Mouse (Mus musculus) CD4-positive, CD25-positive, alpha-beta regulatory T cell, adult 2 months (primary cell): Measurements from ENCODE around the gene Scamp3.
"Not testable (repeated sequence)": the region's sequence is repeated elsewhere in the genome, so short reads cannot be mapped to it uniquely, and the experiment has no call there.

Experiments used
- DNase-seq: peaks from one replicate; pipeline ENCODE4 v3.0.0-alpha.2; 2012; ENCODE audit warnings: low read depth, low spot score

Gene Scamp3

DNA sequence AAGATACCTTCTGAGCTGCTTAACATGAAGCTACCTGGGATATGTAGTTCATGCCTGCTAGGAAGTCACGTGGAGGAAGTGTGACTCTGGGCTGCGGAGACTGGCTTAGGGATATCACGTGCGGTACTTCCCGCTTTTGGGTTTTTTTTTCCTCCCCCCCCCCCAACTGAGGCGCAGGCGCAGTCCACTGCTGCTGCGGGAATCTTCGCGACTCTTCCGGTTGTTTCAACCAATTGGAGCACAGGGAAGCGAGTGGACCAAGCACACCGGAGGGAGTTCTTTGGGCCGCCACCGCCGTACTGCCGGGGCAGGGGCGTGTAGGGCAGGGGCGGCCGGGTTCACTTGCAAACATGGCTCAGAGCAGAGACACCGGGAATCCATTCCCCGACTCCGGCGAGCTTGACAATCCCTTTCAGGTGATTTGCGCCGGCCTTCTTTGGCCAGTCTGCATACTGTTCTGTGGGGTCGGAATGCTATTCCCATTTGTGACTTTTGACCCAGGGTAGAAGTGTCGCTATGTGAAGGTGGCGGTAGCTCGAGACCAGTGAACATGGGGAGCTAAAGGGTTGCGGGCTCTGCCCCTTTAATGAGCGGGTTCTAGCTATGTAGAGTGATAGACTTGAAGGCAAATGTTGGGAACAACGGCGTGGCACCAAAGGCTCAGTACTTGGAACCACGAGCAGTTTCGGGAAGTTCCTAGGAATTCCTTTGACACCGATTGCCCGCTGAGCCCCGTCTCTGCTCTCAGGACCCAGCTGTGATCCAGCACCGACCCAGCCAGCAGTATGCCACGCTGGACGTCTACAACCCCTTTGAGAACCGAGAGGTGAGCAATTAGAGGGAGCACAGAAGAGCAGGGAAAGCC is at the start of gene Scamp3:
Gene Scamp3 (plus strand): TSS at position 232 of the 865 bp plus-strand sequence.
- DNase-seq, result peak; percentile 96

DNA sequence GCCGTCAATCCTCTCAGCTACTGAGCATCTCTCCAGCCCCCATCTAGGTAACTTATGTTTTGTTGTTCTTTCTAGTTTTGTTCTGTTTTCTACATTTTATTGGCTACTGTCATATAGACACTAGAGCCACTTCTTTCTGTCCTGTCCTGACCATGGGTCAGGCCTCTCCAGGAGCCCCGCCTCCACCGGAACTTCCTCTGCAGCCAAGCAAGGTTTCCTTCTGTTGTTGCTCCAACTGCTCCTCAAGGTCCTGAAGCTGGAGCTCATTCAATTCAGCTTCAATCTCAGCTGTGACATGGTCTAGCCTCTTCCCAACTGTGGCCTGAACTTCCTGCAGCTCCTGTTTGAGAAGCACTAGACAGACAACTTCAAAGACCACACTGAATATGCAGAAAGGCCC is 47.4 kb upstream of the Scamp3 start:
- DNase-seq, result no peak

DNA sequence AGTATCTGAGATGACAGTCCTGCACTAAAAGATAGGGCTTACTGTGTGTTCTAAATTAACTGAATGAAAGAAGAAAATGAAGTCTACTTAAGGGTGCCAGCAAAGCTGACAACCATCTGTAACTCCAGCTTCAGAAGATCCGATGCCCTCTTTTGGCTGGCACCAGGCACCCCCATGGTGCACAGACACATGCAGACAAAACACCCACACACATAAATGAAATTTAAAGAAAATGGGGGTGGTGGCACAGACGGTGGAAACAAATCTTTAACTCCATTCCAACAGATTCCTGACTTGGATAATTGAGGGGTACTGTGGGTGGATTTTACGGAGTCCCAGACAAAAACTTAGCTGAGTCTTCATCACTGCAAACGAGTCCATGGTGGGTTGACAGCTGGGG is 45.5 kb upstream of the Scamp3 start:
- DNase-seq, result no peak

DNA sequence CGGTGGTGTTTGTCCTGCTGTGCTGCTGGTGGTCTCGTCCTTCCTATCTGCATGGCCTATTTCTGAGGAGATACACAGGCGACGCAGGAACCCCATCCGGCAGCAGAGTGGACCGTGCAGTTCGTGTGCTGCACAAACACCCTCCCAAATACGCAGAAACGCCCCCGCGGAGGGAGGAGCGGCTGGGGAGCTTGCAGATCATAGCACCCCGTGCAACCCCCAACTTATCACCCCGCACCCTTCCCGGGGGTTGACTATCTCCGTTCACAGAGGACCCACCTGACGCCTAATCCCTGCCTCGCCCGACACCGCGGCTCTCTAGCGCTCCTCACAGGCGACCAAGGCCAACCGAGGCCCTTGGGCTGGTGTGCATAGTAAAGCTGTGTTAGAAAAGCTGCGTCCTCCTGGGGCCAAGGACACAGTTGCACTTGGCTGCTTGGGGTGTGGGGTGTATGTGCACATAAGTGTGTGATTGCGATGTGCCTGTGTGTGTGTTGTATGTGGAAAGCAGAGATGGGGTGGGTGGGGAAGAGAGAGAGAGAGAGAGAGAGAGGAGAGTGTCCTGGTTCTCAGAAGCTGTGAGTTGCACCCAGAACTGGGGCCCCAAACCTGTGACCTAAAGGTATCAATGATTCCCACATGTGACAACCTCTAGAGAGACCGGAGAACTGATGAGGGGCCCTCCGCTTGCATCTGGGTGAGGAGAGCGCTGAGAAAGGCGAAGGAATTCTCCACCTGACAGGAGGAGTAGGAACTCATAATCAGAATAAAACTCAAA is 44.8 kb upstream of the Scamp3 start:
- DNase-seq, result peak; percentile 57

DNA sequence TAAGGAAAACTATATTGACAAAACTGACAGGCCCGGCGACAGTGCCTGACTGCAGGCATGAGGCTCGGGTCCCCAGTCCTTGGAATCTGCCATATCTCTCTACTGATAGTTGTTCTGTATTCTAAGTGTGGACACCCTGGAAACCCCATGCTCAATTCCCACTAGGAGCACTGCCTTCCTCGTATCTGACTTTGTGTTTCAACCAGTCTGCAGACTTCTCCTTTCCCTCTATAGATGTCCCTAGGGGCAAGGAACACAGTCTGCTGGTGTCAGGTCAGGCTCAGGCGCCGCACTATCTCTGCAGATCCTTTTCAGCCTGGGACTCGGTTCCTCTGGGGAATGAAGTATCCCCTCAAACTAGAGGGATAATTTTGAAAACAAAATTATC is 44.2 kb upstream of the Scamp3 start:
- no peak for DNase-seq

DNA sequence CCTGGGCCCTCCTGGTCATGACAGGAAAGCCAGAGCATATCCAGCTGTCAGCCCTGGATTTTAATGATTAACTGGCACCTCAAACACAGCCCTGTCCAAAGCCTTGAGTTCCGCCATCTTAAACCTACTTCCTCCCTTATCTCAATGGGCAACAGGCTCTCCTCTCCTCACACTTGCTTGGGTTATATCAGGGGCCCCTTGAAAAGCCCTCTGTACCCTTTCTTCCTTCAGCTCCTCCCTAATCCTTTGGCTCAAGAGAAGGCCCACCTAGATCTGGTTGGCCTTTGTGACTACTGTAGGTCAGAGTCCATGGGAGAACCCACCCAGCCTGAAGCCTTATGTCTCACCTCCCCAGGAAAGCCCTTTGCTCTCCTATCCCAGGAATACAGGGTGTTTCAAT is 43.5 kb upstream of the Scamp3 start:
- DNase-seq, result no peak

DNA sequence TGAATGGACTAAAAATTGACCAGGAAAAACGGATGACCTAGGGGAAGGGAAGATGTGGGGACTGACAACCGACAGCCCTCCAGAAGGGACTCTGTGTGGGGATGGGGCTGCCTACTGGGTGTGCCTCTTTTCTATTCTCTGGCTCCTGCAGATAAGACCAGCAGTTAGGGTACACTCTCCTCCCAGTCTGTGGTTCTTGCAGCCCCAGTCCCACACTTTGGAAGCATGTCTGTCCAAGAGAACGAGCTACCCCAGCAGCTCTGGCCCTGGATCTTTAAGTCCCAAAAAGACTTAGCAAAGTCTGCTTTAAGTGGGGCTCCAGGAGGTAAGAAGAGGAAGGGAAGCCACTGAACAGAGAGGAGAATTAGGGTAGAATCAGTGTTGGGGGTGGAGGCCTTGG is 41.3 kb upstream of the Scamp3 start, which contains the start of gene Pklr:
Gene Pklr (plus strand): TSS at position 185 of the 400 bp plus-strand sequence.
- DNase-seq, result no peak

GRCm38 (mm10) chr3:89136365-89136764 is 40.9 kb upstream of the Scamp3 start:
- peak; percentile 22 for DNase-seq

DNA sequence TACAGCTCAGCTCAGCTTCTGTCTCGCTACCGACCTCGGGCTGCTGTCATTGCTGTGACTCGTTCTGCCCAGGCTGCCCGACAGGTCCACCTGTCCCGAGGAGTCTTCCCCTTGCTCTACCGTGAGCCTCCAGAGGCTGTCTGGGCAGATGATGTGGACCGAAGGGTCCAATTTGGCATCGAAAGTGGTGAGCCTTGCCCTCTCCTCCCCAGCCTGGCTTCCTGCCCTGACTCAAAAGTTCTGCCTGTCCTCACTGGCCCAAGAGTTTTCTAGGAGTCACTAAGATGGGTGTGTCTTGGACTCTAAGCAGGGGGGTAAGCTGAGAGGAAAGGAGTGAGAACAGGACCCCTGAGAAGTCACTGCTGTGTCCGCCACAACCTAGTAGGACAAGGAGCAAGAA is 32.5 kb upstream of the Scamp3 start:
- no peak for DNase-seq

GRCm38 (mm10) chr3:89145566-89145965 is 31.7 kb upstream of the Scamp3 start:
- DNase-seq, result no peak

GRCm38 (mm10) chr3:89147101-89147978 is 29.9 kb upstream of the Scamp3 start:
- no peak for DNase-seq

DNA sequence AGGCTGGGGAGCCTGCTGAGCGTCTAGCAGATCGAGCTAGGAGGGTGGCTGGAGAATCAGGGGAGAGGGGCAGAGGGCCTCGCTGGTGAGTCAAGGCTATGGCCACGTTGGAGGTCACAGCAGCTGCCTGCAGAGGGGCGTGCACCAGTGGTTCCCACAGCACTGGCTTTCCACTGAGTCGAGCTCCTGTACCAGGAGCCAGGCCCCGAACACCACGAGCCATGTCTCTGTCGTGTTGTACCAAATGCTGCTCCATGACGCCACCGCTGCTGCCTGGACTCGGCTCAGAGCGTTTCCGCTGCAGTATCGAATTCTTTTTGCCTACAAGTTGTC is 29.3 kb upstream of the Scamp3 start:
- DNase-seq, result no peak

DNA sequence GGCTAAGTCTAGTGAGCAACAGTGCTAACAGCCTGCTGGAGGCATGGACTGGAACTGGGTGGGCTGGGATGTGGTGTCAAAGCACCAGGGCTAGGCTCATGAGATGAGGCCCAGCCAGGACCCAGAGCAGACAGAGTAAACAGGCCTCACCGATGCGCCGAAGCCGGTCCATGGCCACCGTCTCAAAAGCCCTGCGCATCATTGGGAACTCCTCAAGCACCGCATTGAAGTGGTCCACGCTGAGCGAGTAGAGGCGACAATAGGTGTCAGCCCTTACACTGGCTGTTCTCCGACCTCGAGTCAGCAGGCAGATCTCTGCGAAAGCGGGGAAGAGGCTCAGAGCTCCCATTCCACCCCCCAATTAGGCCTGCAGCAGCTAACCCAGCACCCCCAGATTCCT is 28.7 kb upstream of the Scamp3 start:
- DNase-seq, result no peak

DNA sequence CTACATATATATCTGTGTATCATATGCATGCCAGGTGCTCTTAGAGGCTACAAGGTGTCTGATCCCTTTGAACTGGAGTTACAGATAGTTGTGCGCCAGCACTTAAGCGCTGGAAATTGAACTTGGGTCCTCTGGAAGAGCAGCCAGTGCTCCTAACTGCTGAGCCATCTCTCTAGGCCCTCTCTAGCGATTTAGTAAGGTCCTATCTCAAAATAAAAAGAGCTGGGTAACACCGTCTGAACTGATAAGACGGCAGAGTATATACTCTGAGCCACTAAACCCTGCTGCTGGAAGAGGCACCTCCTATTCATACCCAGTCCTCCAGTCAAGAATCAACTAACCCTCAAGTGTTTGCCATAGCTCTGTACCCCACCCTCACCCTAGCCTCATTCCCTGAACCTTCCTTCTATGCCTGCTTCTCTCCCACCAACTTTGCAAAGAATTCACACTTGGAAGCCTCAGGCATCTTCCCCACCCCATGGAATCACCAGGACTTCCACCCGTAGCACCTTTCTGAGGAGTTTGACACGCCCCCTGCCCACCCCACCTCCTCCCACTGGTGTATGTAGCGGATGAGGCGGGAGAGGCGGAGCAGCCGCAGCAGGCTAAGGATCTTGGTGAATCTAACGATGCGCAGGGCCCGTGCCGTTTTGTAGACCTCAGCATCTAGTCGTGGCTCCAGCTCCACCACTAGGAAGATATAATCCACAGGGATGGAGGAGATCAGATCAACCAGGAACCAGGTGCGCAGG is 25.0 kb upstream of the Scamp3 start:
- no peak for DNase-seq

- no peak for DNase-seq
These were observed 20.3 kb upstream of the Scamp3 start for GRCm38 (mm10) chr3:89156951-89157350.

DNA sequence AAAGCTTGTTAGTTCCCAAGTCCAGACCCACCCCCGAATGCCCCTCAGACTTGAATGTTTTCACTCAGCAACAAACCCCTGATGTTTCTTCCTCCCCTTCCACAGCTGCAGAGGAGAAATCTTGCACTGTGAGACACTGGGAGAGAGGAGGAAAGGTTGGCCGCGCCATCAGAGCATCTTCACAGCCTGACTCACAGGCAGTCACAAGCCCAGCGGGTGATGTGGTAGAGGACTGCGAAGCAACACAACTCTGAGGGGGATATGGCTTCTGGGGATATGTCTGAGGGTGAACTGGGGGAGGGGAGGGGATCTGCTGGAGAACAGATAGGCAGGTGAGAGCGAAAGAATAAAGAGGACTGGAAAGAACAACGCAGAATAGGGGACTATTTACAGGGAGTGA is 18.6 kb upstream of the Scamp3 start:
- peak; percentile 12 for DNase-seq

DNA sequence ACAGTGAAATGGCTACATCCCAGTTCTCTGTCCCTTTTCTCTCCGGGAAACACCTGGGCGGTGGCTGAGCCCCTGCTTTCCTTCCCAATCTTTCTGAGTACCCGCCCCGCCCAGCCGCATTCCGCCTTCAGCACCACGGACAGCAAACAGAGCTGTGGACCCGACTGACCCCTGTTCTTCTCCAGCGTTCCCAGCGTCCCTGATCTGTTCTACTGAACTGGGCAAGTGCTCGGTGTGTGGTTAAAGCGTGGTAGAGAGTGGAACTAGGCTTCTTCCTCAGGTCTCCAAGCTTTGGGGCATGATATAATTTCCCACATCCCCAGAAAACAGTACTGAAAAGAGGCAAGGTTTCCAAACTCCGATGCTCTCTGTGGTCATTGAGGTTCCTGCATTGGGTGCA is 18.1 kb upstream of the Scamp3 start:
- DNase-seq, result peak; percentile 40

DNA sequence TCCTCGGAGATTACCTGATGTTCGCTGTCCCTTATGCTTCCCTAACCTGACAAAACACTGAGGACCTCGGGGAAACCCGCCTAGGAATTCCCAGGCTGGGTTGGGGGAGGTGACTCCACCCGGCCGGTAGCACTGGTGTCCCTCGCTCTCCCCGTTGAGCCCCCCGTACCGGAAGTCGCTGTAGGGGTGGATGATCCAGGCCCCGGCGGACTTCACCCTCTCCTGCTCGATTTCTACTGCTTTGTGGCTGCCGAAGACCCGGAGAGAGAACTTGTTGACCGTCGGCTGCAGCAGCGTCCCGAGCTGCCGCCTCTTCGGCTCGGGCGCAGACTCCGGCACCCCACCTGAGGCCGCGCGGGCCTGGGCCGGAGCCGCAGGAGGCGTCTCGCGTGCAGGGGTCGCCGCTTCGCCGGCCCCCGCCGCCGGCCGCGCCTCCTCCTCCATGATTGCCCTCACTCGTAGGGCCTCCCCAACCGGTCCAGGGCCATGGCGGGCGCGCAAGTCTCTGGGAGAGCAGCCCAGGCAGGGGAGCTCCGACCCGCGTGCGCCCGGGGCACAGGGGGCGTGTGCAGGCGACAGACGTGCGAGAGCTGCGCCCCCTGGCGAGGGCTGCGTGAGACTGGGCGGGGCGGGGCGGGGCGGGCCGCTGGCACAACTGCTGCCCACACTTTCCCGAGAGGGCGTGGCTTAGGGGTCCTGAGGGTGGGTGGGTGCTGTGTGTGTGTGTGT is 17.5 kb upstream of the Scamp3 start, which contains the start of gene Hcn3:
Gene Hcn3 (minus strand): TSS at position 581 of the 729 bp plus-strand sequence.
- DNase-seq, result peak; percentile 95

DNA sequence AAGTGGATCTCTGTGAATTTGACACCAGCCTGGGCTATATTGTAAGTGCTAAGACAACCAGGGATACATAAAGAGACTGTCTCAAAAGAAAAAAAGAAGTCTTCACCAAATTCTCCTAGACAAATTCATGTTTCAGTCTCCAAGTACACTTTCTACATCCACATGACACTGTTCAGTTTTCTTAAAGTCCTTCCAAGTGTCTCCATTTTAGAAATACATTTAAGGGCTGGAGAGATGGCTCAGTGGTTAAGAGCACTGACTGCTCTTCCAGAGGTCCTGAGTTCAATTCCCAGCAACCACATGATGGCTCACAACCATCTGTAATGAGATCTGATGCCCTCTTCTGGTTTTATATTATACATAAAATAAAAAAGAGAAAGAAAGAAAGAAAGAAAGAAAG is 16.1 kb upstream of the Scamp3 start:
- not testable (repeated sequence) for DNase-seq

DNA sequence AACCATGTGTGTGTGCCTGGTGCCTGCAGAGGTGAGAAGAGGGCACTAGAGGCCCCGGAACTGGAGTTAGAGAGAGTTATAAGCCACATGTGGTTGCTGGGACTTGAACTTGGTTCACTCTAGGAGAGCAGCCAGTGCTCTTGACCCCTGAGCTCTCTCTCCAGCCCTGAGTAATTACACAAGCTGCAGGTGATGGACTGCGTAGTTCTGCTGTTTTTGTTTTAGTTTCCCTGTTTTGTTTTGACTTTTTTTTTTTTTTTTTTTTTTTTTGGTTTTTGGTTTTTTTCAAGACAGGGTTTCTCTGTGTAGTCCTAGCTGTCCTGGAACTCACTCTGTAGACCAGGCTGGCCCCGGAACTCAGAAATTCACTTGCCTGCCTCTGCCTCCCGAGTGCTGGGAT is 15.5 kb upstream of the Scamp3 start:
- no peak for DNase-seq
